In genomic region chr2:33467546-33468465, GRCm38 (mm10) we compare ENCODE assay signal across 8 mouse cellular contexts. TPM values are rescaled to one million over a fixed set of nuclear protein-coding genes. Genes with fewer than 3 reads are reported as not detected.
DNase-seq lines count a peak whose midpoint lies in the region; ATAC-seq and TF ChIP-seq lines count a peak whose summit lies in the region.

No protein-coding gene starts in this region.

- 4% methylated on average over 53 of the region's 57 CpGs for WGBS in intestine, embryonic 16.5 days
- WGBS in lung, postnatal 0 days, result 3% methylated on average over 56 of the region's 57 CpGs

- TF ChIP-seq CTCF in MEL (IDR thresholded peaks at IDR 0.05 in 2 of 3, conservative IDR thresholded peaks at IDR 0.05 in 1 of 3; ENCODE audit: control insufficient read depth in 1 of 3, insufficient read depth in 1 of 3, low read depth in 2 of 3, low read length in 3 of 3, poor library complexity in 1 of 3, severe bottlenecking in 1 of 3), result no peak
- no peak for TF ChIP-seq CTCF in lung, postnatal 0 days (IDR thresholded peaks at IDR 0.05)

- peaks cover 34% of the 10 kb centered on the region for H3K79me2 ChIP-seq in MEL (ENCODE audit: control insufficient read depth, insufficient read depth, low read length, poor library complexity)

- TF ChIP-seq EP300 in MEL (IDR thresholded peaks at IDR 0.05; ENCODE audit: low read depth in 1 of 2, low read length in 2 of 2), result no peak
- no peak for TF ChIP-seq EP300 in lung, postnatal 0 days (IDR thresholded peaks at IDR 0.05)

- H3K27ac ChIP-seq in MEL (ENCODE audit: control insufficient read depth, low read depth, low read length), result peak overlapping the region; percentile 44
- H3K27ac ChIP-seq in intestine, embryonic 16.5 days (ENCODE audit: low read length), result peak overlapping the region; percentile 87
- H3K27ac ChIP-seq in lung, postnatal 0 days (ENCODE audit: low read length), result peak overlapping the region; percentile 84

- no peaks in the 10 kb centered on the region for H3K9me3 ChIP-seq in MEL (replicated peaks; ENCODE audit: insufficient read depth, low read length)
- H3K9me3 ChIP-seq in intestine, embryonic 16.5 days (ENCODE audit: control insufficient read depth, low read length), result 0 out of 2 replicates have a peak, but pooled peaks cover 3% of the 10 kb centered on the region
- no peaks in the 10 kb centered on the region for H3K9me3 ChIP-seq in lung, postnatal 0 days (ENCODE audit: low read length)

- H3K4me3 ChIP-seq in MEL (ENCODE audit: control insufficient read depth in 1 of 2, insufficient read depth in 1 of 2, low read depth in 2 of 2, low read length in 2 of 2), result peak overlapping the region; percentile 79 to 94
- peak overlapping the region; percentile 91 for H3K4me3 ChIP-seq in intestine, embryonic 16.5 days (ENCODE audit: low read length)
- peak overlapping the region; percentile 94 for H3K4me3 ChIP-seq in lung, postnatal 0 days (ENCODE audit: low read depth, low read length)

- DNase-seq in gastrocnemius, adult 18-20 months (ENCODE audit: low spot score), result peak; percentile 29
- no peak for DNase-seq in gastrocnemius, postnatal 10 days
- peak; percentile 39 for DNase-seq in MEL (ENCODE audit: low read depth, low spot score)
- DNase-seq in lung, postnatal 0 days (ENCODE audit: low spot score), result peak; percentile 52
- no peak for DNase-seq in right cerebral cortex, adult 2 months (ENCODE audit: low spot score in 2 of 2)
- no peak for DNase-seq in T-cell, adult 2 months (ENCODE audit: low spot score)

- peaks cover 0 to 13% of the 10 kb centered on the region in 2 experiments for H3K36me3 ChIP-seq in MEL (ENCODE audit: control insufficient read depth in 1 of 2, insufficient read depth in 2 of 2, low read length in 2 of 2)
- H3K36me3 ChIP-seq in intestine, embryonic 16.5 days (ENCODE audit: control insufficient read depth, insufficient read depth, low read length), result no peaks in the 10 kb centered on the region
- peaks cover 4% of the 10 kb centered on the region; the same call in 1 of the 2 replicates for H3K36me3 ChIP-seq in lung, postnatal 0 days (ENCODE audit: insufficient read depth, low read length)

- TF ChIP-seq RAD21 in MEL (IDR thresholded peaks at IDR 0.05; ENCODE audit: low read depth, low read length), result no peak

- H3K9ac ChIP-seq in MEL (ENCODE audit: control insufficient read depth, low read depth, low read length, poor library complexity, severe bottlenecking), result peak overlapping the region; percentile 90
- H3K9ac ChIP-seq in intestine, embryonic 16.5 days (ENCODE audit: low read depth, low read length), result peak overlapping the region; percentile 91
- peak overlapping the region; percentile 89 for H3K9ac ChIP-seq in lung, postnatal 0 days (replicated peaks; ENCODE audit: low read depth)

- peak overlapping the region; percentile 76 for H3K4me2 ChIP-seq in intestine, embryonic 16.5 days (ENCODE audit: low read depth, low read length)
- H3K4me2 ChIP-seq in lung, postnatal 0 days (replicated peaks; ENCODE audit: low read depth, low read length), result peak overlapping the region; percentile 74

- no peaks in the 10 kb centered on the region; a peak in 2 of 4 replicates for H3K27me3 ChIP-seq in MEL (ENCODE audit: control insufficient read depth in 1 of 2, insufficient read depth in 2 of 2, low read length in 2 of 2)
- no peaks in the 10 kb centered on the region for H3K27me3 ChIP-seq in intestine, embryonic 16.5 days (replicated peaks; ENCODE audit: control insufficient read depth, insufficient read depth, low read length)
- H3K27me3 ChIP-seq in lung, postnatal 0 days (replicated peaks; ENCODE audit: insufficient read depth, low read length), result no peaks in the 10 kb centered on the region

- peak in 1 of 2 experiments; percentile 74; a peak in 2 of 4 replicates for TF ChIP-seq POLR2A in MEL (IDR thresholded peaks at IDR 0.05; ENCODE audit: control insufficient read depth in 1 of 2, insufficient read depth in 1 of 2, low read depth in 1 of 2, low read length in 2 of 2, poor library complexity in 1 of 2)

- peak; percentile 42 for ATAC-seq in erythroid progenitor cell, adult 5-6 weeks (replicated peaks; ENCODE audit: low FRiP score, poor library complexity, severe bottlenecking)
- peak; percentile 74 for ATAC-seq in intestine, embryonic 16.5 days
- peak; percentile 32 for ATAC-seq in lung, postnatal 0 days

- H3K4me1 ChIP-seq in MEL (ENCODE audit: control insufficient read depth in 1 of 2, insufficient read depth in 2 of 2, low read length in 2 of 2), result peaks cover 0 to 6% of the 10 kb centered on the region in 2 experiments; a peak in 1 of 4 replicates
- peaks cover 20% of the 10 kb centered on the region for H3K4me1 ChIP-seq in intestine, embryonic 16.5 days (ENCODE audit: control insufficient read depth, insufficient read depth, low read length)
- H3K4me1 ChIP-seq in lung, postnatal 0 days (ENCODE audit: insufficient read depth, low read depth, low read length), result peaks cover 17% of the 10 kb centered on the region; the same call in 1 of the 2 replicates

TF ChIP-seq in MEL, 35 proteins besides CTCF, POLR2A, EP300 and RAD21:
- TF ChIP-seq MAZ (IDR thresholded peaks at IDR 0.05; ENCODE audit: low read depth, low read length) (no peak), NELFE (IDR thresholded peaks at IDR 0.05; ENCODE audit: low read depth, low read length) (no peak), BHLHE40 (IDR thresholded peaks at IDR 0.05; ENCODE audit: borderline replicate concordance, low read depth, low read length) (no peak), ZMIZ1 (IDR thresholded peaks at IDR 0.05; ENCODE audit: low read depth, low read length) (no peak), POLR2AphosphoS5 (IDR thresholded peaks at IDR 0.05; ENCODE audit: borderline replicate concordance, low read depth, low read length) (no peak), ZKSCAN1 (IDR thresholded peaks at IDR 0.05; ENCODE audit: low read depth, low read length) (no peak), MYB (IDR thresholded peaks at IDR 0.05; ENCODE audit: low read depth, low read length) (no peak), ELF1 (IDR thresholded peaks at IDR 0.05; ENCODE audit: low read depth, low read length) (no peak), JUND (IDR thresholded peaks at IDR 0.05; ENCODE audit: low read depth, low read length) (no peak), GATA1 (IDR thresholded peaks at IDR 0.05; ENCODE audit: low read depth, low read length) (no peak), KAT2A (conservative IDR thresholded peaks at IDR 0.05; ENCODE audit: low read depth, low read length) (no peak), MEF2A (IDR thresholded peaks at IDR 0.05; ENCODE audit: extremely low read depth, insufficient replicate concordance, low read depth, low read length, poor library complexity, severe bottlenecking) (no peak), TBP (IDR thresholded peaks at IDR 0.05; ENCODE audit: low read depth, low read length) (no peak), CHD2 (IDR thresholded peaks at IDR 0.05; ENCODE audit: low read length) (no peak), UBTF (IDR thresholded peaks at IDR 0.05; ENCODE audit: borderline replicate concordance, insufficient read depth, low read depth, low read length) (no peak), MXI1 (IDR thresholded peaks at IDR 0.05; ENCODE audit: low read depth, low read length) (no peak), HCFC1 (IDR thresholded peaks at IDR 0.05; ENCODE audit: low read depth, low read length) (no peak), SIN3A (IDR thresholded peaks at IDR 0.05; ENCODE audit: low read length) (no peak)
TF ChIP-seq in MEL: peak in this region for 0.

RNA-seq across cellular contexts. Expression of gene Zbtb43, which starts 0.6 kb away (rescaled TPM):
- 10 to 100 TPM; 10.3 to 12.7 TPM for total RNA-seq in gastrocnemius, adult 18-20 months (2021)
- 10 to 100 TPM; 16.8 to 21.0 TPM for total RNA-seq in gastrocnemius, postnatal 10 days (2021)
- 13.7 and 17.7 TPM in 2 replicates for total RNA-seq in MEL (2012; rRNA removed)
- polyA plus RNA-seq in MEL (2012; ENCODE audit: insufficient read depth in 1 of 2, insufficient read length in 2 of 2, low read depth in 1 of 2, low replicate concordance in 2 of 2, missing spikeins in 1 of 2), result 10 to 100 TPM in 1 of 2 experiments, not detected in 1; 15.5 TPM
- total RNA-seq in erythroid progenitor cell, adult 5-6 weeks (2015; ENCODE audit: low replicate concordance), result 4.7 and 5.0 TPM in 2 replicates
- 7.9 and 10.1 TPM in 2 replicates for total RNA-seq in erythroid progenitor cell, adult 5-6 weeks (2017; ENCODE audit: low replicate concordance)
- 10.8 and 13.5 TPM in 2 replicates for polyA plus RNA-seq in intestine, embryonic 16.5 days (2015; fragmentation: Nextera tagmentation; extraction: Ambion mirVana)
- 11.4 and 12.0 TPM in 2 replicates for polyA plus RNA-seq in lung, postnatal 0 days (2015; fragmentation: Nextera tagmentation; extraction: Ambion mirVana)

RNA-seq across cellular contexts. Expression of gene Zbtb34, which starts 36.7 kb away (rescaled TPM):
- total RNA-seq in gastrocnemius, adult 18-20 months (2021), result 1 to 10 TPM; 2.9 to 3.0 TPM
- total RNA-seq in gastrocnemius, postnatal 10 days (2021), result 10 to 100 TPM; 10.4 to 13.6 TPM
- 9.6 and 9.7 TPM in 2 replicates for total RNA-seq in MEL (2012; rRNA removed)
- polyA plus RNA-seq in MEL (2012; ENCODE audit: insufficient read depth in 1 of 2, insufficient read length in 2 of 2, low read depth in 1 of 2, low replicate concordance in 2 of 2, missing spikeins in 1 of 2), result 10 to 100 TPM in 1 of 2 experiments, not detected in 1; 10.1 TPM
- total RNA-seq in erythroid progenitor cell, adult 5-6 weeks (2015; ENCODE audit: low replicate concordance), result 2.1 and 7.2 TPM in 2 replicates
- total RNA-seq in erythroid progenitor cell, adult 5-6 weeks (2017; ENCODE audit: low replicate concordance), result 1.1 and 1.3 TPM in 2 replicates
- polyA plus RNA-seq in intestine, embryonic 16.5 days (2015; fragmentation: Nextera tagmentation; extraction: Ambion mirVana), result 2.8 and 3.9 TPM in 2 replicates
- polyA plus RNA-seq in lung, postnatal 0 days (2015; fragmentation: Nextera tagmentation; extraction: Ambion mirVana), result 4.5 and 4.9 TPM in 2 replicates

Comparison
In these comparisons a context has a peak if more than half of its experiments do, and no peak if none do; other contexts are left out.
1. DNase-seq: peak in gastrocnemius, adult 18-20 months (single experiment), MEL (single experiment) and lung, postnatal 0 days (single experiment); none in gastrocnemius, postnatal 10 days (single experiment), right cerebral cortex, adult 2 months (0 of 2) and T-cell, adult 2 months (single experiment).
2. Peak in every context shown above with its lines, with median percentiles within 50 percentile points of each other: H3K27ac ChIP-seq, H3K4me3 ChIP-seq, H3K9ac ChIP-seq and ATAC-seq.